Mouse (Mus musculus) kidney, postnatal 10 days (tissue): ENCODE measurements at regions not wholly inside any gene's neighbourhood (a gene's known extent, or its start where the extent isn't known, plus 50 kb on each side); places are given as distances from the start of the nearest gene placed in this dataset.
A peak's percentile ranks its signal among the peaks of the same experiment; 100 is the strongest.
"Not testable (repeated sequence)": the region's sequence is repeated elsewhere in the genome, so short reads cannot be mapped to it uniquely, and the experiment has no call there.

Experiments used
- DNase-seq: peaks from one replicate; pipeline ENCODE4 v3.0.0; 2021; ENCODE audit warnings: mixed read lengths

DNA sequence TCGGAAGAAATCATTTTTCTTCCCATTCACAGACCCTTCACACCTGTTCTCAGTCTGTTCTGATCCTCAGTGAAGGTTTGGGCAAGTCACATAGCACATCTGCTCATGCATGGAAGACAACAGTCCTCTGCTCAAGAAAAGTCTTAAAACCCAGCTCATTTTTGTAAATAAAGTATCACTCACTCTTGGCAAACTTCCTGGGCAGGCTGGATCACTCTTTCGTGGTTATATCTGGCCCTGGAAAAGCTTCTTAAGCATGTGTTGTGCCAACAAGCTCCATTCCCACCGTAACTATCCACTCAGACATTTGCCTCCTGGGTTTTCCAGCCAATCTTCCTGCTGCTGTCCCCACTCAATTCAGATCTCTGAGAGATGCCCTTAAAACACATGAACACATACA, 103.2 kb upstream of the Cep85l start:
- DNase-seq: no peak

DNA sequence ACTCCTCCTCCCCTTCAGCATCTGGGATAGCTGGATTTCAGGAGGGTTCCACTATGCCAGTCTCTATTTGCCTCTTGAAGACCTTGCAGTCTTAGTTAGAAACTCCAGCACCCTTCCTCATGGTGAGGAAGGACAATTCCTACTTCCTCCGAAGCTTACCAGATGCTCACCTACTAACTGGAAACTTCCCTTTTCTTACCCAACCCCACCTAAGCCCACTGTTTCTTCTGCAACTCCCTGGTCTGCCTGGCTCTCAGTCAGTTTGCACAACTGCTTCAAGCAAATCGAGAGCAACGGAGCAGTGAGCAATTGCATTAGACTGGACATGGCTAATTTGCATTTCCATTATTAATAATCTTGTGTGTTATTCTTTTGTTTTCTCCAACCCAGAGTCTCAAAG, 90.5 kb upstream of the Cep85l start:
- no peak for DNase-seq

DNA sequence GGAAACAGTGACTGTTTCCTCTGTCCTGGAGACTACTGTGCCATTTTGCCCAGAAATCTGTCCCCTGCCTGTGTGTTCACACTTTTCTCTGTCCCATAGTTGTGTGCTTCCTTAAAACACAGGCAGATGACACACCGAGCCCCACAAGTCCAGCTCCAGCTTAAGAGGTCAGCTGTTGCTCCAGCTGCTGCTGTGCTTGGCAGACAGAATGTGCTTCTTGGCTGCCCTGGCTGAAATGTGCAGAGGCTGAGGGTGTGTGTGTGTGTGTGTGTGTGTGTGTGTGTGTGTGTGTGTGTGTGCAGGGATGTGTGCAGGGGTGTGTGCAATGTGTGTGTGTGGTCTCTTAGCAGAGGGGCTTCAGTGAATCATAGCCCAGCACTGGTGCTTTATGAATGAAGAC, 89.9 kb upstream of the Cep85l start:
- peak; percentile 62 for DNase-seq

DNA sequence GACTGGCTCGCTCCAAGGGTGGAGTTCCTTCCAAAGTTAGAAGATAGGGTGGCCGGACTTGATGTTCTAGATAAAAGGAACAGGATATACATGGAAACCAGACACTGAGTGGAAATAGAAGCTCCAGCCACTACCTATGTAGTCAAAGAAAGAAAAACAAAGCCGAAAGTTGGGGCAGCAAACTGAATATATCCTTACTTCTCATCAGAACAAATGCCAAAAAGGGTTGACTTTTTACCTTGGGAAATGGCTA, 88.5 kb upstream of the Cep85l start:
- no peak for DNase-seq

DNA sequence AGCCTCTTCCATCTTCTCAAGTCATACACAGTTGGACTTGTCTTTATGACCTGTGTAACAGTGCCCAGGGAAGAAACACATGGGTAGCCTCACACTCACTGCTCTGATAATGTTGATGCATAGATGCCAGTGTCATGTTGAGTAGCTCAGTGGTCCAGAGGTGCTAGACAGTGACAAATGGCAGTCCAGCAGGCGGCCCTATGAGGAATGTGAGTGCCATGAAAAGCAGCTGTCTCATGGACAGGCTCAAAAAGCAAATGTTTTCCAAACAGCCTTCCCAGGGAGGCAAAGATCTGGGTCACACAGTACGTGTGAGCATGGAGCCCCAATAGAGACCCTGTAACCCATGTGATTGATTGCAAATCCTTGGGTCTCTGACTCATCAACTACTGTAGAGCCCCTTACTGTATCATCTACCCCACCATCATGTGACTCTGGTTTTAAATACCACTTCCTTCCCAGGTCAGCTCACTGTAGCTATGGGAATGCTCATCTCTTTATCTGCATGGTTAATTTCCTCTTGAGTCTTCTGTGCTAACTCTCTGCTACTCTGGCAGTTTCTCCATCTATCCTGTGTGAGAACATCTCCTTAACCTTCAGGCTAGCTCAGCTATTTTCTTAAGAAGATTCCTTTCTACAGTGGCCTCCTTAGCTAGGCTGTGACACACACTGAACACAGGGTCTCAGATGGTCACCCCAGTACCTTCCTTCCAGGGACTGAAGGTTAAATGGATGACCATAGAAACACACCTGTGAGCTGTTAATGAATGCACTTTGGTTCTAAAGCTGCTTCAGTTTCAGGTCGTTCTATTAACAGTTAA, 87.9 kb upstream of the Cep85l start:
- DNase-seq: no peak

DNA sequence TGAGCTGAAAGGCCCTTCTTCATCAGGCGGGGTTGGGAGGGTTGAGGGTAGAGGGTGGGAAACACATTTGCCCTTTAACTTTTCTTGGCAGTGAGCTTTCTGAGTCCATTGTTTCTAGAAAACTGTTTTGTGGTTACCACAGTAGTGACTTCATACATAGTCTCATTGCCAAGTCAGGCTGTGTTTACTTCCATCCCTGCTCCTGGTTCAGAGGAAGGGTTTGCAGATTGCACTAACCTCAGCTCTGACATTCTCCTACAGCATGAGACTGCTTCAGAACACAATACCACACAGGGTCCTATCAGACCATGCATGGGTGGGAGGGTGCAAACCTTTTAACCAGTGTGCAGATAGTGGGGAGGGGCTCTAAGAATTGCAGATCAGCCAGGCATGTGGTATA, 87.1 kb upstream of the Cep85l start:
- peak; percentile 19 for DNase-seq

DNA sequence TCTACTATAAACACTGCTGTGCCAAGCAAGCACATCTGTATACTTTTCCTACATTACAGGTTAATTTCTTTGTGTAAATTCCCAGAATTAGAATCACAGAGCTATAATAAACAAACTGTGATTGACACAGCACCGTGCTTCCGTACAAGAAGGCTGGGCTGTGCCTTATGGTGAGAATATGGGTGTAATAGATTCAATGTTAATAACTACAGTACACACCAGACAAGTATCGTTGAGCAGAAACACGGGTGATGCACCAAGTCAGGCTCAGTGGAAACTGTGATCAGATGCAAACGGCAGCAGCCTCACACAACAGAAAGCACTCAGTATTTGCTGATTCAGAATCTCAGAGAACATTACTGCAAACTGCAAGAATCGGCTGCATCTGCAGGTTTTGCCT, 86.5 kb upstream of the Cep85l start:
- no peak for DNase-seq

DNA sequence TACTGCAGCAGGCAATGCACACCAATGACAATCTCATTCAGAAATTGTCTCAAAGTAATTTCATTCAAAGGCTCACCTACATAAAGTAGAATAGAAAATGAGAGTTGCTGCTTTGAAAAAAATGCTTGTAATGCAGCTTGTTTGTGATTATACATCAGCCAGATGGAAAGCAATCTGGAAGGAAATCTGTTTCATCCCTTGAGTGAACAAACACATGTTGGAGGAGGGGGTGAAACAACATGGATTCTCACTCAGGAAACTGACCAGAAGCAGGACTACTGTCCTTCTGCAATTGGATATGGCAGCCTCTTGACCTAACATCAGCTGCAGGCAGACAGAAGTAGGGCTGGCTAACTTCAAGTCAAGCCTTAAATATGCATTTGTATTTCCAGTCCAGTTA, 84.8 kb upstream of the Cep85l start:
- no peak for DNase-seq

DNA sequence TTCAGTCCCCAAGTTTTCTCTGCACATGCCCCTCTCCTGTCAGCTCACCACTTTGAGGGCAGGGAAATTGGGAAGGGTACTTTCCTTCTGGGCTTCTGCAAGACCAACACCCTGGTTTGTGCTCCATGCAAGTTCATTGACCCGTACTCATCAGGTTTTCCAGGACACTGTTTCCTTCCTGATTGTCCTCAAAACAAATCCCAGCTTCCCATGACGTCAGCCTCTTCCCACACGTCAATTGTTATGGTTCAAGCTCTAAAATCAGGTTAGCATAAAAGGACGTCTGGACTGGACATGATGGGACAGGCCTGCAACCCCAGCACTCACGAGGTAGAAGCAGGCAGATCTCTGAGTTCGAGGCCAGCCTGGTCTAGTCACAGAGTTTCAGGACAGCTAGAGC, 84.3 kb upstream of the Cep85l start:
- DNase-seq: peak; percentile 30

DNA sequence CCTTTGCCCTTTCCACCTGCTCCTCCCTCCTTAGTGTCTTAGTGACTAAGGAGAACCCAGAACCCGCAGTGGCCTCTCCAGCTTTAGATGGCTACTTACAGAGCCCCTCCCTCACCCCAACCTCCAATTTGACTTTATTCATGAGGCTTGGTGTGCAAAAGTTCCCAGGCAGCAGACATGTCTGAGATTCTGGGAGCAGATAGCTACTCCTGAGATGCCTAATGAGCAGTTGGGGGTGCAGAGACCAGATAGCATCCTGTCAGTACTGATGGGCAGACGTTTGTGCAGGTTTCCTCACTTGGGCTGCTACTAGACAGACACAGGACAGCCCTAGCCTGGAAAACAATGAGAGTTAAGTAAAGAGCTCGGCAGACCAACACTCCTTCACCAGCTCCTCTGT, 83.7 kb upstream of the Cep85l start:
- no peak for DNase-seq

DNA sequence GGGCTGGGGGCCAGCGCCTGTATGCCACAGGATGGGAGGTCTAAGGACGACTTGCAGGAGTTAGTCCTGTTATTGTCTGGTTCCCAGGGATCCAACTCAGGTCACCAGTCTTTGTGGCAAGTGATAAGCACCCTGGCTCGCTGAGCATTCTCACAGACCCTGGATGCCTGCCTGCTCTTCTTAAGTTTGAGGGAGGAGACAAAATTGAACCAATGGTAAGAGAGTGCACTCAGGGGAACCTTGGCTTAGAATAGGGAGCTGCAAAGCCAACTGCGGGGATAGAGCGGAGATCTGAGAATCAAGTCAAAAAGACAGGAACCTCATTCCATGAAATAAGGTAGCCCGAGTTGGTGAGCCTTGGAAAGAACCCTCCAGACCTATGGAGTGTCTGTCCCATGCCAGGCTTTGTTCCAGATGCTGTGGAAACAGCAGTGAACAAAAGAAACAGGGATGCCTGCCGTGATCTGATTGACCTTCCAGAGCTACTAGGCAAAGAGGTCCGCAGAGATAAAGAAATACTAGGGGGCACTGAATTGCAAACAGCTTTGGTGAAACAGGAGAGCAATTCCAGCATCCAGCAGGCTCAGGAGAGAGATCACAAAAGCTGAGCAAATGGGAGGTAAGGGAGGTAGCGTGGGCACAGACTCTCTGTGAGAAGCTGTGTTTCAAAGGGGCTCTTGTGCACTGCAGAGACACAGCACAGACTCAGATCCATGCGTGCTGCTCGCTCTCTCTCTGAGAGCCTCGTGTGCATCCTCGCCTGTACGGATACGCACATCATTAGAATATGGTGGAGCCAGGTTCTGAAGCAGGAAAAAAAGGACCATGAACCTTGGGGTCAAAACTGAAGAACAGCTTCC, 82.9 kb upstream of the Cep85l start:
- DNase-seq: no peak

DNA sequence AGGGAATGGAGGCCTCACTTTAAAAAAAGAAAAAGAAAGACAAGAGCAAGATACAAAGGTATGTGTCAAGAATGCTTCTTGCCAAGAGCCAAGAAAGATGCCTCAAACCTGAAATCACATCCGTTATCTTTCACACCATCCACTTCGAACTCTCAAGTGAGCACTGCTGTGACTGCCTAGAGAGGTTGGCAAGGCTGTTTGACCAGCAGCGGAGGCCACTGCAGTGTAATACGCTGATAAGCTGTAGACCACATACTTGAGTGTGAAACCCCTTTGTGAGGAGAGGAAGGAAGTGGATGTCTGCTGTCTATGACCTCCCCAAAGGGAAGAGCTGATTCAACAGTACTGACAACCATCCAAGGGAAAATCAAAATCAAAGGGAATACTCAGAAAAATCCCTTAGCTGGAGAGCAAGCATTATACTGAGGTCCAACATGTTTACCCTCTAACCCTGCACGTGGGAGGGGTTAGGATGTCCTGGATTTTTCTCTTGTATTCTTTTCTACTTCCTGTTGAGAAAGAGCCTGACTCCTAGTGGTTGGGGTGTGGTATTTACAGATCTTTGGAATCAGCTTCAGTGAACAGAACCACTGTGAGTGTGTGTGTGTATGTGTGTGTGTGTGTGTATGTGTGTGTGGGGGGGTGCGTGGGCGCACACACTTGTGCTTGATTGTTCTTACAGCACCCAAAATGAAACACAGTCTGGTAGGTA, 81.5 kb upstream of the Cep85l start:
- no peak for DNase-seq

DNA sequence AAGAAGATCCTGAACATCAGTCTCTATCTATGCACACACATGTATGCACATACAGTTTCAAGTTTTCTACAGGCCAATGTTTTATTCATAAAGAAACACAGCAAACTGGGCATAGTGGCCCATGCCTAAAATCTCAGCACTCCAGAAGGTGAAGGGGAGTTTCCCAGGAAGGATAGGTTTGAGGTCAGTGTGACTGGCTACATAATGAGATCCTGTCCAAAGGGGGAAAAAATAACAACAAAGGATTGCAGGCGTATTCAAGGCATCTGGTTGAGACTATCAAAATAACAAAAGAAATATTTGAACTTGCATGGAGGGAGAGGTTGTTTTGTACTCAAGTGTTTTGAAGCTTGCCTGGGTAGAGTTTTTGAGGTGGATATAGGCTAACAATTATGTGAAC, 80.0 kb upstream of the Cep85l start:
- DNase-seq: not testable (repeated sequence)

DNA sequence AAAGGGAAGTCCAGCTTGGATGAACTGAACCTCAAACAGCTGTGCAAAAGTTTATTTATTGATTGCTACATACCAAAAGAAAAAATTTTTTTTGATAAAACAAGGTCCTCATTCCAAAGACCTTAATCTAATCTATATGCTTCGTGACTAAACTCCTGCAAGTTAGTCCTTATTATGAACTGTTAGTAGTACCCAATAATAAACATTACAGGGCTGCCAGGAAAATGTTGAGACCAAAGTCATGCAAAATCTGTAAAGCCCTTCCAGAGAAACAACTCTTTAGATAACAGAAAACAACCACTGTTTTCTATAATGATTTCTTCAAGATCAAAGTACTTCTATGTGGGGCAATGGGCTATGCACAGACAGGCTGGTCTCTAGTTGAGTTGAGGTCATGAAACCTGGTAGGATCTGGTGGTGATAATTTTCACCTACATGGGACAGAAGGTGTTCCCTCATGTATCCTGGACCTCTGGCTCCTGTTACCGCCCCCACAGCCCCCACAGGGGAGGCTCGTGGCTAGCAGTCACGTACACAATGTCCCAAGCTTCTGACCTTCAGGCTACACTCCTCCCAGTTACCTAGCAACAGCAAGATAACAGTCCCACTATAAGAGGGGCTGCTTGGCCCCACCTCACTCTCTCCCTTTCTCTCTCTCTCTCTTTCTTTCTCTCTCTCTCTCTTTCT, 76.4 kb upstream of the Cep85l start:
- DNase-seq: no peak

DNA sequence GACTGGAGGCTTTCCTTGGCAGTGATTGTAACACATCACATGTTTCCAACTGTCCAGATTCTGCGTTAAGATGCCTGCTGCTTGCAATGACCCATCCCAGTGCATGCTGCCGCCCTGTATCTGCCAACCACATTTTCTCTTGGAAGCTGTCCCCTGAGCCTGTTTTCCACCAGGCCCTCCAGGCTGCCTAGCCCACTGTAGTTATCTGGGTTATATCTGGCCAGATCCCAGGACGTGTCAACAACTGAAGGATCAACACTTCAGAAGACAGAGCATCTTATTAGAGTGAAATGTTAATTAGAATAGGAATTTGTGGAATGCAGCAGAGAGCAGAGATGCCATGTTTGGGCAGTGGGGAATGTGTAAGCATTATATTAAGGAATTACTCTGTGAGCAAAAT, 65.0 kb upstream of the Cep85l start:
- no peak for DNase-seq

DNA sequence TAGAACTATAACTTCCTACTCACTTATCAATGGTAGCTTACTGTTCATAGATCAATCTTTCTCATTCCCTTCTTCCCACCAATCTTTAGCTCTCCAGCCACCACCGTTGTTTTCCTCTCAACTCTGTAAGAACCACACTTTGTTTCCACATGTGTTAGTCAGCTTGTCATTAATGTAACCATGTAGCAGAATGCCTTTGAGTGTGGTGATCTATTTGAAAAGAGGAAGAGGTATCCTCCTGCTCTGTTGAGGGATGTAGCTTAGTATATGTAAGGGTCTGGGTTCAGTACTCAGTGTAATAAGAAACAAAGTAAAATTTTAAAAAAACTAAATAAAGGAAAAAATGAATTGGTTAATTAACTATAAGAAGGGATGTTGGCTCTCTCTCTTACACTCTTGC, 63.7 kb upstream of the Cep85l start:
- no peak for DNase-seq

DNA sequence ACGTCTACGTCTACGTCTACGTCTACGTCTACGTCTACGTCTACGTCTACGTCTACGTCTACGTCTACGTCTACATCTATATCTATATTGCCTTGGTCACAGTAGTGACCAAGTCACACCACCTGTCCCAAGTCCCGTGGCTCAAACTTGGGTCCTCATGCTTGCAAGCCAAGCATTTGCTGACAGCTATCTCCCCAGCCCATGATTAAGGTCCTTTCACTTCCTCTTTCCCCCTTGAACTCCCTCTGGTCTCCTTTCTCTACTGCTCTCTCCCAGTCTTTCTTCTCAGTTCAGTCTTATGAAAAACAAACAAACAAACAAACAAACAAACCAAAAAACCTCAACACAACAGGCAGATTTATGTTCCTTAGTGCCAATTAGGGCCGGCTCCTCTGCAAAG, 63.2 kb upstream of the Cep85l start:
- DNase-seq: no peak

DNA sequence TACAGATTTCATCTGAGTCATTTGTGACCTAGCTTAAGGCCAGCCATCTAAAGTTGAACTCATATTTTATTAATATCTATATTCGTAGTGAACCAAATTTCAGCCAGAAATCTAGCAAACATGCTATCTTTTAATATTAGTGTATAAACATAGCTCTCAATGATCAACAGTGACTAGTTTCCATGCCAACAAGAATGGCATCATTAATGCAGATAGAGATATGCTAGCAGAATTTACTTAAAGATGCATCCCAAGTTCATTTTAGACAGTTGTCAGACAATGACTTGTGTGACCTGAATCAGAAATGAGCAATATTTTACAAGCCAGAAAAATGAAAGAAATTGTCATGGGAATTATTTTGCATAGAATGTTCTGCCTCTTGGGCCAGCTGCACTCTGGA, 60.5 kb upstream of the Cep85l start:
- no peak for DNase-seq

DNA sequence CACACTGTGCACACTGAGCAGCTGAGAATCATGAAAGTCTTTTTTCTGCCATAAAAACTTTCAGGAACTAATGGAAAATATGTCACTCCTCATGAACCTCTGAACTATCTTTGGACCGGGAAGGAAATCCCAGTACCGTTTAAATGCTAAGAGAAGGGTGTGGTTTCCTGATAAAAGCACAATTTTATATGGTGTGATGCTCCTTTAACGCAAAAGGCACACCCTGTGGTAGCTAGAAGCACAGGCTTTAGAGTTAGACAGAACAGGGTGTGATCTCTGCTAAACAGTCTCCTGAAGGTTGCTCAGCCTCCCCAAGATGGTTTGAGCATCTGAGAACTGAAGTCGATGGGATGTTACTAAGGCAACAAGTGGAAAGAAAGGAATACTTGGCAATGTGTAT, 58.6 kb upstream of the Cep85l start:
- DNase-seq: no peak

DNA sequence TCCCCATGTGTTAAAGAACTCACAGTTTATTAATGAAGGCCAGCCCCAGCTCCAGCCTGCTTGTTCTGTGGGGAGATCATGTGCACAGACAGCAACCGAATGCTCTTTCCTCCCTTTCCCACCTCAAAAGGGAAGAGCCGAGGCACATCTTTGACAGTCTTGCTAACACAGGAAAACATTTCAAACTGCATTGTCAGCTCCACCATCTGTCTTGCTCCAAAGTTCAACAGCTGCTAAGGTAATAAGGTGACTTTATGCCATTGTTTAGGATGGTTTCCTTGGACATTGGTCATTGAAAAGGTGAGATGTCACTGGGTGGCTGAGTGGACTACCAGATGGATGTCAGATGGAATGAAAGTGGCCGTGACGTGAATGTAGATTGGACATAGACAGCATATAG, 58.0 kb upstream of the Cep85l start:
- no peak for DNase-seq

DNA sequence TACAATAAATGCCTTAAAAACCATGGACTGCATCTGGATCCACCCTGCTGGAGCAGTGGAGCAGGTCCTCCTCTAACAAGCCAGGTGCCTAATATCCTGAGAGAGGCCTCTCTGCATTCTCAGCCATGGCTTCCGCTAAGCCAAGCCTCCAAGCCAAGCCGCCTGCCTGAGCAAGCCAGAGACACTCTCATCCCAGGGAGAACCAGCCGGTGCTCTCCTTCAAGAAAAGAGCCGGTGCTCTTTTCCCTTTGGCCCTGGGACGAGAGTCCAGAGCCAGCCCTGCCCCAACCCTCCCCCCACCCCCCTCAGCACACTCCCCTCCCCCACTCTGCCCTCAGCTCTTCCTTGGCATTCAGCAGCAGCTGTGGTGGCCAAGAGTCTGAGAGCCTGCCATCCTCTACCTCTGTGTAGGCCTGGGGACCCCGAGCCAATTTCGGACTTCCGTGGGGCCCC, 56.3 kb upstream of the Cep85l start:
- peak; percentile 17 for DNase-seq

DNA sequence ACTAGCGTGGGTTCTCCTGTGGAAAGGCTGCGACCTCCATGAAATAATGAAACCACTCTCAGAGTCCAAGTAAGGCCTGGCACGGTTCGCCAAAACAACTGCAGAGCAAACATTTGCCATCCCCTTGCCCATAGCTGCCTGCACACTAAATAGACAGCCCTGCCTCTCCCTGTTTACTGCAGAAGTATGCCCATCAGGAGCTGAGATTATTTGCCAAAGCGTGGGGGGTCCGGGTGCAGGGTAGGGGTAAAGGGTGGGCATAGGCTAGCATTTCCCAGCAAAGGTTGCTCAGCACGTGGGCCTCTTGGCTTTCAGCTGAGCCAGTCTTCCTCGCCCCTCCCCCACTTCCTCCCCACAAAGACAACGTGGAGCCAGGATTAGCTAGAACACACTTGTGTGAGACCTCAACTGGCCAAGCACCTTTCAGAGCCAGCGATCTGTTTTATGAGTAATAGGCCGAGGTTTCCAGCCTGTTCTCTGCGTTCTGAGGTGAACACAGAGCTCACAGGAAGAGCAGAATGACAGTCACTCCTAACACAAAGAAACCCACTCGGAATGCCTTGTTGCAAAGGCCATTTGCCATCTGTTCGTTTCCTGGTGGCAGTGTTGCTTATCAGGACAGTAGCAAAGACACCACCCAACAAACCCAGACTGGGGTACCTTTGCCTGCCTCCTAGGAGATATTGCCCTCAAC, 55.6 kb upstream of the Cep85l start:
- DNase-seq: peak; percentile 89
